Mouse (Mus musculus): ENCODE measurements around the gene Vmn2r44.
"Not testable (repeated sequence)": the region's sequence is repeated elsewhere in the genome, so short reads cannot be mapped to it uniquely, and the experiment has no call there.

Gene Vmn2r44

GRCm38 (mm10) chr7:8383233-8383632 lies at the start of gene Vmn2r44:
TSS of gene Vmn2r44 (minus strand) at chr7:8383333.
- DNase-seq, result not testable (repeated sequence)

GRCm38 (mm10) chr7:8357879-8358278 lies 25.3 kb downstream of the Vmn2r44 start:
- DNase-seq, result peak; percentile 1

Data from cerebellum, postnatal 36 days (tissue).